8 mouse cellular contexts compared by ENCODE assay signal in genomic region chr6:52259811-52260261, GRCm38 (mm10). TPM values are rescaled to one million over a fixed set of nuclear protein-coding genes. Genes with fewer than 3 reads are reported as not detected.
DNase-seq lines count a peak whose midpoint lies in the region; ATAC-seq and TF ChIP-seq lines count a peak whose summit lies in the region.

No protein-coding gene starts in this region.

- H3K36me3 ChIP-seq in heart, embryonic 14.5 days (ENCODE audit: control insufficient read depth, insufficient read depth, low read length) = no peaks in the 10 kb centered on the region
- no peaks in the 10 kb centered on the region for H3K36me3 ChIP-seq in ES-E14 (ENCODE audit: control insufficient read depth, insufficient read depth, low read length, poor library complexity, severe bottlenecking)
- no peaks in the 10 kb centered on the region for H3K36me3 ChIP-seq in hindbrain, embryonic 11.5 days (ENCODE audit: control insufficient read depth, insufficient read depth, low read length)
- H3K36me3 ChIP-seq in midbrain, embryonic 12.5 days = no peaks in the 10 kb centered on the region

- H3K9me3 ChIP-seq in heart, embryonic 14.5 days (ENCODE audit: control insufficient read depth, low read length) = no peaks in the 10 kb centered on the region
- H3K9me3 ChIP-seq in ES-E14 (ENCODE audit: control insufficient read depth, insufficient read depth, low read depth, low read length) = no peaks in the 10 kb centered on the region
- no peaks in the 10 kb centered on the region for H3K9me3 ChIP-seq in hindbrain, embryonic 11.5 days (ENCODE audit: control insufficient read depth, low read length)
- no peaks in the 10 kb centered on the region for H3K9me3 ChIP-seq in midbrain, embryonic 12.5 days

- peak overlapping the region; percentile 24 to 46; a peak in 3 of 4 replicates for H3K4me3 ChIP-seq in heart, embryonic 14.5 days (ENCODE audit: control insufficient read depth in 1 of 2, insufficient read depth in 1 of 2, low read depth in 1 of 2, low read length in 2 of 2)
- H3K4me3 ChIP-seq in ES-E14 (ENCODE audit: insufficient read depth in 1 of 2, low read depth in 1 of 2, low read length in 2 of 2, poor library complexity in 1 of 2, severe bottlenecking in 1 of 2) = peak overlapping the region; percentile 15 to 74; a peak in 3 of 4 replicates
- peak overlapping the region; percentile 12; the same call in 1 of the 2 replicates for H3K4me3 ChIP-seq in hindbrain, embryonic 11.5 days (ENCODE audit: low read depth, low read length)
- 0 out of 2 replicates have a peak overlapping the region, but pooled peaks have one; percentile 20 for H3K4me3 ChIP-seq in midbrain, embryonic 12.5 days

- under 1% methylated on average over 34 of the region's 39 CpGs for WGBS in heart, embryonic 14.5 days
- WGBS in hindbrain, embryonic 11.5 days = 2% methylated on average over 36 of the region's 39 CpGs
- under 1% methylated on average over 39 of the region's 39 CpGs for WGBS in midbrain, embryonic 12.5 days

- peaks cover 87% of the 10 kb centered on the region for H3K27me3 ChIP-seq in heart, embryonic 14.5 days (ENCODE audit: control insufficient read depth, insufficient read depth, low read length)
- peaks cover 90% of the 10 kb centered on the region for H3K27me3 ChIP-seq in hindbrain, embryonic 11.5 days (ENCODE audit: control insufficient read depth, insufficient read depth, low read length)
- H3K27me3 ChIP-seq in midbrain, embryonic 12.5 days = peaks cover 87% of the 10 kb centered on the region

- H3K4me2 ChIP-seq in heart, embryonic 14.5 days (ENCODE audit: low read length) = peak overlapping the region; percentile 72
- 0 out of 2 replicates have a peak overlapping the region, but pooled peaks have one; percentile 11 for H3K4me2 ChIP-seq in hindbrain, embryonic 11.5 days (replicated peaks; ENCODE audit: low read depth, low read length)
- peak overlapping the region; percentile 22; the same call in 1 of the 2 replicates for H3K4me2 ChIP-seq in midbrain, embryonic 12.5 days (replicated peaks)

- H3K27ac ChIP-seq in heart, embryonic 14.5 days (replicated peaks in 1 of 2; ENCODE audit: control insufficient read depth in 1 of 2, insufficient read depth in 1 of 2, low read depth in 2 of 2, low read length in 2 of 2) = no peak overlapping the region
- H3K27ac ChIP-seq in ES-E14 (ENCODE audit: insufficient read depth, low read depth, low read length, poor library complexity, severe bottlenecking) = no peak overlapping the region
- H3K27ac ChIP-seq in hindbrain, embryonic 11.5 days (ENCODE audit: low read depth, low read length) = no peak overlapping the region
- no peak overlapping the region for H3K27ac ChIP-seq in midbrain, embryonic 12.5 days (replicated peaks)

- peaks cover 0 to 12% of the 10 kb centered on the region in 2 experiments; a peak in 2 of 4 replicates for H3K4me1 ChIP-seq in heart, embryonic 14.5 days (ENCODE audit: control insufficient read depth in 2 of 2, insufficient read depth in 2 of 2, low read length in 2 of 2)
- 0 out of 4 replicates have a peak, but pooled peaks cover 0 to 2% of the 10 kb centered on the region in 2 experiments for H3K4me1 ChIP-seq in ES-E14 (ENCODE audit: control insufficient read depth in 2 of 2, insufficient read depth in 2 of 2, low read length in 2 of 2, poor library complexity in 1 of 2)
- peaks cover 8% of the 10 kb centered on the region; the same call in 1 of the 2 replicates for H3K4me1 ChIP-seq in hindbrain, embryonic 11.5 days (replicated peaks; ENCODE audit: control insufficient read depth, insufficient read depth, low read length)
- H3K4me1 ChIP-seq in midbrain, embryonic 12.5 days = peaks cover 9% of the 10 kb centered on the region

- no peak for ATAC-seq in heart, embryonic 14.5 days (ENCODE audit: insufficient number of reproducible peaks, insufficient read depth, low FRiP score, low read depth)
- ATAC-seq in hindbrain, embryonic 11.5 days (ENCODE audit: low FRiP score) = no peak
- ATAC-seq in midbrain, embryonic 12.5 days (ENCODE audit: low FRiP score, low read depth) = no peak

- in situ Hi-C loops in ES-E14 (cut with MboI; ENCODE audit: low sequenced_read_pairs in 2 of 2, unreplicated experiment in 2 of 2) = loop anchor here (5.0 to 25.0 kb wide), 3 partner anchors 55 to 1027 kb away; partner anchors contain the start of genes Creb5 (in 1 of the 2) and Evx1 (in 1 of the 2)

- H3K9ac ChIP-seq in heart, embryonic 14.5 days (ENCODE audit: low read length) = no peak overlapping the region
- H3K9ac ChIP-seq in ES-E14 (ENCODE audit: insufficient read depth, low read depth, low read length, poor library complexity, severe bottlenecking) = no peak overlapping the region
- no peak overlapping the region for H3K9ac ChIP-seq in hindbrain, embryonic 11.5 days (ENCODE audit: low read depth, low read length)
- H3K9ac ChIP-seq in midbrain, embryonic 12.5 days (replicated peaks) = no peak overlapping the region

- no peak for DNase-seq in heart, adult 18-20 months
- DNase-seq in ES-E14 (ENCODE audit: low read depth, low spot score) = no peak
- peak; percentile 69 for DNase-seq in hindbrain, embryonic 11.5 days (ENCODE audit: low spot score)
- no peak for DNase-seq in spleen, adult 18-20 months
- DNase-seq in gastrocnemius, adult 8-10 months (ENCODE audit: low spot score in 2 of 2) = no peak
- no peak for DNase-seq in lung, adult 18-20 months

TF ChIP-seq in ES-E14, 5 proteins besides CTCF, POLR2A, EP300 and RAD21:
- TF ChIP-seq CHD2 (IDR thresholded peaks at IDR 0.05; ENCODE audit: low read depth, low read length) = no peak
- no peak for TF ChIP-seq ZC3H11A (IDR thresholded peaks at IDR 0.05; ENCODE audit: borderline replicate concordance, low read depth, low read length)

RNA-seq across cellular contexts. Expression of gene Hoxa13, which starts 0.8 kb away (rescaled TPM):
- polyA plus RNA-seq in heart, embryonic 14.5 days (2014; fragmentation: Nextera tagmentation; extraction: Ambion mirVana) = not detected in 2 replicates
- not detected for total RNA-seq in heart, adult 18-20 months (2021)
- total RNA-seq in ES-E14 (2012; rRNA removed) = 0.21 and 0.40 TPM in 2 replicates
- not detected in 2 replicates for polyA plus RNA-seq in hindbrain, embryonic 11.5 days (2014; fragmentation: Nextera tagmentation; extraction: Ambion mirVana)
- not detected in 2 replicates for polyA plus RNA-seq in midbrain, embryonic 12.5 days (2016; fragmentation: Nextera tagmentation; extraction: Ambion mirVana)
- total RNA-seq in gastrocnemius, adult 8-10 months (2022) = 1 to 10 TPM; 4.1 to 5.2 (median 4.9) TPM

RNA-seq across cellular contexts. Expression of gene Hoxa11, which starts 14.2 kb away (rescaled TPM):
- not detected in 2 replicates for polyA plus RNA-seq in heart, embryonic 14.5 days (2014; fragmentation: Nextera tagmentation; extraction: Ambion mirVana)
- total RNA-seq in heart, adult 18-20 months (2021) = not detected
- 0.31 TPM in 1 of 2 replicates, not detected in the other for total RNA-seq in ES-E14 (2012; rRNA removed)
- polyA plus RNA-seq in hindbrain, embryonic 11.5 days (2014; fragmentation: Nextera tagmentation; extraction: Ambion mirVana) = not detected in 2 replicates
- polyA plus RNA-seq in midbrain, embryonic 12.5 days (2016; fragmentation: Nextera tagmentation; extraction: Ambion mirVana) = not detected in 2 replicates
- total RNA-seq in gastrocnemius, adult 8-10 months (2022) = 1 to 10 TPM; 2.0 to 3.0 (median 2.9) TPM

RNA-seq across cellular contexts. Expression of gene Hoxa10, which starts 19.2 kb away (rescaled TPM):
- 0.11 and 0.12 TPM in 2 replicates for polyA plus RNA-seq in heart, embryonic 14.5 days (2014; fragmentation: Nextera tagmentation; extraction: Ambion mirVana)
- not detected for total RNA-seq in heart, adult 18-20 months (2021)
- total RNA-seq in ES-E14 (2012; rRNA removed) = 0.16 and 0.80 TPM in 2 replicates
- not detected in 2 replicates for polyA plus RNA-seq in hindbrain, embryonic 11.5 days (2014; fragmentation: Nextera tagmentation; extraction: Ambion mirVana)
- polyA plus RNA-seq in midbrain, embryonic 12.5 days (2016; fragmentation: Nextera tagmentation; extraction: Ambion mirVana) = not detected in 2 replicates
- total RNA-seq in gastrocnemius, adult 8-10 months (2022) = 10 to 100 TPM; 14.5 to 15.2 (median 14.8) TPM

RNA-seq across cellular contexts. Expression of gene Hoxa9, which starts 28.9 kb away (rescaled TPM):
- polyA plus RNA-seq in heart, embryonic 14.5 days (2014; fragmentation: Nextera tagmentation; extraction: Ambion mirVana) = 0.11 and 0.26 TPM in 2 replicates
- not detected for total RNA-seq in heart, adult 18-20 months (2021)
- total RNA-seq in ES-E14 (2012; rRNA removed) = 0.26 and 1.4 TPM in 2 replicates
- 0.25 and 1.1 TPM in 2 replicates for polyA plus RNA-seq in hindbrain, embryonic 11.5 days (2014; fragmentation: Nextera tagmentation; extraction: Ambion mirVana)
- polyA plus RNA-seq in midbrain, embryonic 12.5 days (2016; fragmentation: Nextera tagmentation; extraction: Ambion mirVana) = not detected in 2 replicates
- total RNA-seq in gastrocnemius, adult 8-10 months (2022) = 1 to 10 TPM; 5.2 to 8.3 (median 7.5) TPM

RNA-seq across cellular contexts. Expression of gene Hoxa7, which starts 38.2 kb away (rescaled TPM):
- polyA plus RNA-seq in heart, embryonic 14.5 days (2014; fragmentation: Nextera tagmentation; extraction: Ambion mirVana) = 0.12 and 0.28 TPM in 2 replicates
- under 1 TPM in 1 of 2 experiments, not detected in 1; 0.59 TPM for total RNA-seq in heart, adult 18-20 months (2021)
- 0.42 and 0.89 TPM in 2 replicates for total RNA-seq in ES-E14 (2012; rRNA removed)
- 0.34 and 1.9 TPM in 2 replicates for polyA plus RNA-seq in hindbrain, embryonic 11.5 days (2014; fragmentation: Nextera tagmentation; extraction: Ambion mirVana)
- polyA plus RNA-seq in midbrain, embryonic 12.5 days (2016; fragmentation: Nextera tagmentation; extraction: Ambion mirVana) = not detected in 2 replicates
- 1 to 10 TPM; 4.7 to 5.9 (median 5.4) TPM for total RNA-seq in gastrocnemius, adult 8-10 months (2022)

Comparison
In these comparisons a context has a peak if more than half of its experiments do, and no peak if none do; other contexts are left out.
1. H3K4me2 ChIP-seq: peak in every context shown above with its lines; median percentile 72 in heart, embryonic 14.5 days; 22 in midbrain, embryonic 12.5 days; 11 in hindbrain, embryonic 11.5 days.